Mouse (Mus musculus) forebrain, embryonic 13.5 days (tissue): ENCODE measurements around the gene Rras. TPM values are rescaled to one million over a fixed set of nuclear protein-coding genes. Genes with fewer than 3 reads are reported as not detected.
A peak's percentile ranks its signal among the peaks of the same experiment; 100 is the strongest.

Source experiments
- ATAC-seq: fragments of 200-750 bp; cut with Nextera tagmentation; 2 replicates; pipeline ENCODE4 v1.8.0; 2017
- H3K27ac ChIP-seq: fragments of 300-500 bp; sonication (generic); 2 replicates; pipeline ENCODE4 v1.5.1; 2015; ENCODE audit warnings: inconsistent platforms, mild to moderate bottlenecking, moderate library complexity
- H3K27me3 ChIP-seq: fragments of 300-500 bp; sonication (generic); 2 replicates; pipeline ENCODE4 v1.6.1; 2015; ENCODE audit warnings: mild to moderate bottlenecking, inconsistent platforms
- H3K36me3 ChIP-seq: fragments of 300-500 bp; sonication (generic); 2 replicates; pipeline ENCODE4 v1.6.1; 2015; ENCODE audit warnings: mild to moderate bottlenecking, inconsistent platforms; ENCODE audit not compliant: poor library complexity, severe bottlenecking
- H3K4me1 ChIP-seq: fragments of 300-500 bp; sonication (generic); 2 replicates; pipeline ENCODE4 v1.6.1; 2015; ENCODE audit warnings: inconsistent platforms
- H3K4me2 ChIP-seq: fragments of 300-500 bp; sonication (generic); 2 replicates; pipeline ENCODE4 v1.6.1; 2015; ENCODE audit warnings: inconsistent platforms, mild to moderate bottlenecking, moderate library complexity
- H3K4me3 ChIP-seq: fragments of 300-500 bp; sonication (generic); 2 replicates; pipeline ENCODE4 v1.5.1; 2015; ENCODE audit warnings: mild to moderate bottlenecking, inconsistent platforms
- H3K9ac ChIP-seq: fragments of 300-500 bp; sonication (generic); 2 replicates; pipeline ENCODE4 v1.6.1; 2015; ENCODE audit warnings: mild to moderate bottlenecking, inconsistent platforms
- H3K9me3 ChIP-seq: fragments of 300-500 bp; sonication (generic); replicated peaks from 2 replicates; pipeline ENCODE4 v1.6.1; 2016; ENCODE audit warnings: inconsistent platforms
- whole genome bisulfite sequencing: fragments of 180-500 bp; shearing (Covaris S2); methylation state at CpG from one replicate; pipeline ENCODE4 v1.1.7; 2015; 5-methylcytosine and 5-hydroxymethylcytosine counted together
- polyA plus RNA-seq: library from polyadenylated mRNA; unstranded; fragments of >200 nt; fragmentation: Nextera tagmentation; extraction: Ambion mirVana; gene quantifications from 2 replicates; pipeline ENCODE4 v1.2.1, GENCODE M21; 2015

Rras gene
- polyA plus RNA-seq, 1 experiment from 2014 or later: 10.2 TPM

DNA sequence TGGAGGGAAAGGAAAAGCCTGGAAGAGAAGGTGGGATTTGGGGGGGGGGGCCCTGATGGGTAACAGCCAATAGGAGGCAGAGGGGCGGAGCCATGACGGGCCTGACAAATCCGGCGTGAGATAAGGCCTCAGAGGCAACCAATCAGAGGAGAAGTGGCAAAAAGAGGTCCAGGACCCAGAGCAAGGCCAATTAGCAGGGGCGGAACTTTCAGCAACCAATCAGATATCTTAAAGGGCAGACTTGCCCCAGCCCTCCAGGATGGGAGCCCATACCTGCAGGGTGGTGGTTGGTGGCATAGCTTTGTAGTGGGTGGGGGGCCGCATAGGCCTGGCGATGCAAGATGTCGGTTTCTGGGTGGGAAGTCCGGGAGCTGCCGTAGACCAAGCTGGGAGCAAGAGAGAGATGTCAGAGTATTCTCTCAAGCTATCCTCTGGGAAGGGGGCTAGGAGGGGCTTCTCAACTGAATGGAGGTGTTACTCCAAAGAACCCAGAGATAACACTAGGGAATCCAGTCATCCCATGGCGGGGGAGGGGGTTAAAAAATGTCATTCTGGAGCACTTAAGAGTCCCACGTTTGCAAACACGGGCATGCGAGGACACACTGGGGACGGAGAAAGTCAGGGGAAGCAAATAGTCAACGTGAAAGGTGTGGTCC, 33.3 kb downstream of the Rras start:
- Histone ChIP-seq H3K9me3 (no peaks in the 10 kb centered on the region), H3K36me3 (peaks cover 43% of the 10 kb centered on the region), H3K9ac (peak overlapping the region; percentile 93), H3K27ac (peak overlapping the region; percentile 100), H3K4me1 (peaks cover 31% of the 10 kb centered on the region), H3K4me3 (peak overlapping the region; percentile 93), H3K27me3 (no peaks in the 10 kb centered on the region), H3K4me2 (peak overlapping the region; percentile 97)
- WGBS: 1% methylated on average over 16 of the region's 16 CpGs
- ATAC-seq: peak; percentile 57

DNA sequence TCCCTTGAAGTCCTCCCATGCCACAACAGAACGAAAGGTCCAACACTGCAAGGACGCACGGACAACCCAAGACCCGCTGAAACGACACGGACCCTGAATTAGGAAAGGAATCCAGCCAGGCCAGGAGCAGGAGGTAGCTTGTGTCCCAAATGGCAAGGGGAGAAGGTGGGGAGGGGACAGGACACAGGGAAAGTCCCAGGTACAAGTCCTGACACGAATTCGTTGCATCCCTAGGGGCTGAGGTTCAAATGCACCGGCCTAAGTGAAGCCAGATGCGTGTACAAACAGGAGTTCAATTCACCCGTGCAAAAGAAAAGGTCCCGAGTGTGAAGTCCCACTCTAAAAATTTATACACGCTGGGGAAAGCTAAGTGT, 33.8 kb downstream of the Rras start:
- H3K4me2 ChIP-seq: peak overlapping the region; percentile 97
- WGBS: under 1% methylated on average over 13 of the region's 13 CpGs
- ATAC-seq: no peak

DNA sequence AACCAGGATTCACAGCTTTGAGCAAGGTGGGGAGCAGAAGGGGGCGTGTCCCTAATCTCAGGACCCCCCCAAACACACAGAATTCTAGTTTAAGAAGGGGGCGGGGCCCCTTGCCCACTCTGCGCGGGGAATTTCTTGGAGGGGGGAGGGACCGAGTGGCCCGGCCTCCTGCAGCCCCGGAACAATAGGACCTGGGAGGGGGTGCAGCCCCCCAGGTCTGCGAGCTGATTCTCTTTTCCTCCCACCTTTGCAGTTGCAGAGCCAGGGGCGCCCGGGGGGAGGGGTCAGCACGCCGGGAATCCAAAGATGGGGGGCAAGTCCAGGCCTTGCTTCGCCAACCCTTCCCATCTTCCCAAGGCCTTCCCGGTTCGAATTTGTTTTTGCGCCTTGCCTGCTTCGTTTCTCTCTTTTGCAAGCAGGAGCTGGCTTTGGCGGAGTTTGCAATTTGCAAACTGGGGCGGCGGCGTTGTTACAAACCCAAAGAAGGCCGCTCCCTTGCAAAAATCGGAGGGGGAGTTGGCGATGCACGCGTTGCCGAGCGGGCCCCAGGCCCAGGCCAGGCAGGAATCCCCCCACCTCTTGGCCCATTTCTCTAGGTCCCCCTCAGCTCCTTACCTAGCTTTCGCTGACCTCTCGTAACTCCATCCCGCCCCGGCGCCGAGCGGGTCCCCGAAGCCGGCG, 34.6 kb downstream of the Rras start:
- Histone ChIP-seq H3K4me3 (peak overlapping the region; percentile 93), H3K9ac (peak overlapping the region; percentile 93), H3K36me3 (peaks cover 31% of the 10 kb centered on the region), H3K4me1 (peaks cover 28% of the 10 kb centered on the region), H3K9me3 (no peaks in the 10 kb centered on the region), H3K27me3 (no peaks in the 10 kb centered on the region), H3K4me2 (peak overlapping the region; percentile 97), H3K27ac (peak overlapping the region; percentile 100)
- under 1% methylated on average over 37 of the region's 38 CpGs for WGBS
- no peak for ATAC-seq

More for the DNA sequence above, 33.8 kb downstream of the Rras start:
- Histone ChIP-seq H3K4me3 (peak overlapping the region; percentile 93), H3K4me1 (peaks cover 30% of the 10 kb centered on the region), H3K9ac (peak overlapping the region; percentile 93), H3K27ac (peak overlapping the region; percentile 100), H3K27me3 (no peaks in the 10 kb centered on the region), H3K36me3 (peaks cover 38% of the 10 kb centered on the region), H3K9me3 (no peaks in the 10 kb centered on the region)

GRCm38 (mm10) chr7:45052862-45053116, 35.0 kb downstream of the Rras start, which contains the start of gene Prr12:
Gene Prr12 (minus strand): TSS chr7:45052881.
- Histone ChIP-seq H3K9ac (peak within 1 kb of the TSS; percentile 93), H3K9me3 (no peaks in the 10 kb centered on the region), H3K4me2 (peak within 1 kb of the TSS; percentile 97), H3K27ac (peak within 1 kb of the TSS; percentile 100), H3K36me3 (peaks cover 26% of the 10 kb centered on the region), H3K4me1 (peaks cover 28% of the 10 kb centered on the region), H3K4me3 (peak within 1 kb of the TSS; percentile 93), H3K27me3 (no peaks in the 10 kb centered on the region)
- no peak for ATAC-seq
- 0% methylated on average over 5 of the region's 18 CpGs for WGBS

- H3K27ac ChIP-seq: peak overlapping the region; percentile 100
- 1% methylated on average over 36 of the region's 59 CpGs for WGBS
- peaks cover 28% of the 10 kb centered on the region for H3K4me1 ChIP-seq
Observed at GRCm38 (mm10) chr7:45053117-45053930, 35.6 kb downstream of the Rras start.

GRCm38 (mm10) chr7:45053931-45054510, 36.3 kb downstream of the Rras start:
- under 1% methylated on average over 33 of the region's 33 CpGs for WGBS
- Histone ChIP-seq H3K4me3 (peak overlapping the region; percentile 93), H3K9ac (peak overlapping the region; percentile 93), H3K27me3 (no peaks in the 10 kb centered on the region), H3K4me2 (peak overlapping the region; percentile 97), H3K4me1 (peaks cover 35% of the 10 kb centered on the region), H3K27ac (peak overlapping the region; percentile 100), H3K36me3 (peaks cover 14% of the 10 kb centered on the region), H3K9me3 (no peaks in the 10 kb centered on the region)
- peak; percentile 93 for ATAC-seq

More at GRCm38 (mm10) chr7:45053117-45053930, 35.6 kb downstream of the Rras start:
- no peaks in the 10 kb centered on the region for H3K27me3 ChIP-seq
- H3K4me2 ChIP-seq: peak overlapping the region; percentile 97
- H3K4me3 ChIP-seq: peak overlapping the region; percentile 93
- H3K9ac ChIP-seq: peak overlapping the region; percentile 93
- peak; percentile 61 for ATAC-seq
- peaks cover 21% of the 10 kb centered on the region for H3K36me3 ChIP-seq
- H3K9me3 ChIP-seq: no peaks in the 10 kb centered on the region

DNA sequence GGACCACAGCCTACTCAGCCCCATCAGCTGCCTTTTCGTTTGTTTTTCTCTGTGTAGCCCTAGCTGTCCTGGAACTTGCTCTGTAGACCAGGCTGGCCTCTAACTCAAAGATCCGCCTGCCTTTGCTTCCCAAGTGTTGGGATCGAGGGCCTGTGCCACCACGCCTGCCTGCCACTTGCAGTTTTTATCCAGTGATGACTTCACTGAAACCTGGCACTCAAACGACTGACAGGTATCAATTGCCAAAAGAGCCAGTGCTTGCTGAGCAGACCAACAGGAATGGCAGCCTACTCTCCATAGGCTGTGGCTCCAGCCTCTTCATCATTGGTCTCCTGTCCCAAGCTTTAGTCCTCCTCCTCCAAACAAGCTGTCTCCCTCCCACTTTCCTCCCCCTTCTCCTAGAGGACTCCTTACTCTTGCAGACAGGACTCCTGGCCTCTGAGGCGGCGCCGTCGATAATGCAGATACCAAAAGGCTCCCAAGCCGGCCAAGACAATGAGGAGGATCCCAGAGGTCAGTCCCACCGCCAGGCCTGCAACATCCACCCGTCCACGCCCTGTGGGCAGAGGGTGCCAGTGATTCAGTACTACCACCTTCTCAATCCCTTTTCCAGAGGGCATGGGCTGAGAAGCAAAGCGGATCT, 38.7 kb downstream of the Rras start:
- no peaks in the 10 kb centered on the region for H3K27me3 ChIP-seq
- no peak overlapping the region for H3K4me3 ChIP-seq
- peak overlapping the region; percentile 35; the same call in 1 of the 2 replicates for H3K9ac ChIP-seq
- 68% methylated on average over 14 of the region's 14 CpGs for WGBS
- no peak for ATAC-seq
- H3K36me3 ChIP-seq: no peaks in the 10 kb centered on the region
- H3K9me3 ChIP-seq: no peaks in the 10 kb centered on the region
- H3K27ac ChIP-seq: no peak overlapping the region
- H3K4me2 ChIP-seq: no peak overlapping the region
- H3K4me1 ChIP-seq: peaks cover 28% of the 10 kb centered on the region

DNA sequence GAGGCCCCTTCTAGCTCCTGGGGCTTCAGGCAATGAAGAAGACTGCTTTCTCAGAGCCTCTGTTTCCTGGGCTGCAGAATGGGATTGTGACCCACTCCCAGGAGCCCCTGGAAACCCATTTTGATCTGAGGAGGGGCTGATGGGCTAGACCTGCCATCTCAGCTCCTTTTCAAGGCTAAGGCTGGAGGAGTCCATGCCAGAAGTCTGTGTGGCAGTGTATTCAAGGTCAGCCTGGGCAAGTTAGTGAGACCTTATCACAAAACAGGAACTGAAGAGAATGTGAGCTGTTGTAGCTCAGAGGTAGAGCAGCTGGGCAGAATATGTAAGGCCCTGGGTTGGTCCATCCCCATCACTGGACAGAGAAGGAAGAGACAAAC, 39.2 kb downstream of the Rras start:
- Histone ChIP-seq H3K4me2 (no peak overlapping the region), H3K27ac (no peak overlapping the region), H3K27me3 (no peaks in the 10 kb centered on the region), H3K9ac (peak overlapping the region; percentile 35; the same call in 1 of the 2 replicates), H3K4me1 (peaks cover 28% of the 10 kb centered on the region), H3K36me3 (no peaks in the 10 kb centered on the region), H3K9me3 (no peaks in the 10 kb centered on the region), H3K4me3 (no peak overlapping the region)
- ATAC-seq: no peak

DNA sequence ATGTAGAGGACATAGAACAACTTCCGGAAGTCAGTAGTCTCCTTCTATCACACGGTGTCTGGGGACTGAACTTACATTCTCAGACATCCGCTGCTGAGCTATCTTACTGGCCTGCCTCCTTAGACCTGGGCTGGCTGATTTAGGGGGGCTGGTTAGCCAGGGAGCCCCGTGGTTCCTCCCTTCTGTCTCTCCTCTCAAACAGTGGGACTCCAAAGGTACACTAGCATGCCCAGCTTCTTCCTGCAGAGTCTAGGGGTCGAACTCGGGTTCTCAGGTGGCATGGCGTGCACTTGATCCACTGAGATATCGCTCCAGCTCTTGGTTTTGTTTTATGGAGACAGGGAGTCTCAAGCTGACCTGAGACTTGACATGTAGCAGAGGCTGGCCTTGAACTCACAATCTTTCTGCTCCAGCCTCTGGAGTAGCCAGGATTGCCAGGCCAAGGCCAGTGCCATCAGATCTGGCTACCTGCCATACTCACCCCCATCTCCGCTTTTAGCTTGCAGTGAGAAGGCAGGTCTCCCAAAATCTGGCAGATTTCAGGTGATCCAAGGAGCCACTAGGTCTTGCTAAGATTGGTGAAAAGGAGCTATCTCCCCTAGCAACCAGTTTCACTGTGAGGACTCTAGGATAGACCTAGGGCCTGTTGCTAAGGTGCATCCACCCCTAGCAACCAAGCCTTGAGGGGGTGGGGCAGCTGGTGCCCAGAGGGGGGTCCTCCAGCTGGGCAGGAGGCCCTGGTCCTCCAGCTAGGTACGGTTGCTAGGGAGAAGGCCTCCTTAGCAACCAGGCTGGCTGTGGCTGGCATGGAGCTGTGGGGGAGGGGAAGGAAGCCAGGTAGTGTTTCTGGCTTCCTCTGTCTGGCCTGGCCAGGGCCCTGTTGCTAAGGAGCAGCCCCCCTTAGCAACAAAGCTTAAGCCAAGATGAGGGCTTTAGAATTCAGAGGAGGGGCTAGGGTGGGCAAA, 41.1 kb downstream of the Rras start:
- H3K4me2 ChIP-seq: peak overlapping the region; percentile 5; the same call in 1 of the 2 replicates
- peak overlapping the region; percentile 37; the same call in 1 of the 2 replicates for H3K9ac ChIP-seq

GRCm38 (mm10) chr7:45060632-45061122, 42.9 kb downstream of the Rras start:
- Histone ChIP-seq H3K4me3 (no peak overlapping the region), H3K27ac (no peak overlapping the region), H3K27me3 (no peaks in the 10 kb centered on the region), H3K36me3 (no peaks in the 10 kb centered on the region), H3K9me3 (no peaks in the 10 kb centered on the region), H3K4me1 (peaks cover 33% of the 10 kb centered on the region), H3K9ac (no peak overlapping the region), H3K4me2 (no peak overlapping the region)
- ATAC-seq: no peak
- 88% methylated on average over 6 of the region's 6 CpGs for WGBS

More for the DNA sequence above, 41.1 kb downstream of the Rras start:
- Histone ChIP-seq H3K4me3 (no peak overlapping the region), H3K36me3 (no peaks in the 10 kb centered on the region), H3K27me3 (no peaks in the 10 kb centered on the region), H3K27ac (peak overlapping the region; percentile 80), H3K4me1 (peaks cover 32% of the 10 kb centered on the region), H3K9me3 (no peaks in the 10 kb centered on the region)
- no peak for ATAC-seq
- 81% methylated on average over 10 of the region's 10 CpGs for WGBS
